Mouse (Mus musculus) adrenal gland, adult (tissue): ENCODE measurements around the gene Arhgap27.
A peak's percentile ranks its signal among the peaks of the same experiment; 100 is the strongest.

ENCODE experiments used
- DNase-seq, 2 experiments: peaks; one replicate each; pipeline ENCODE4 v3.0.0; 2022 to 2023; ENCODE audit warnings: low spot score in 1 of 2; ENCODE audit not compliant: inconsistent age in 2 of 2

Arhgap27 gene

DNA sequence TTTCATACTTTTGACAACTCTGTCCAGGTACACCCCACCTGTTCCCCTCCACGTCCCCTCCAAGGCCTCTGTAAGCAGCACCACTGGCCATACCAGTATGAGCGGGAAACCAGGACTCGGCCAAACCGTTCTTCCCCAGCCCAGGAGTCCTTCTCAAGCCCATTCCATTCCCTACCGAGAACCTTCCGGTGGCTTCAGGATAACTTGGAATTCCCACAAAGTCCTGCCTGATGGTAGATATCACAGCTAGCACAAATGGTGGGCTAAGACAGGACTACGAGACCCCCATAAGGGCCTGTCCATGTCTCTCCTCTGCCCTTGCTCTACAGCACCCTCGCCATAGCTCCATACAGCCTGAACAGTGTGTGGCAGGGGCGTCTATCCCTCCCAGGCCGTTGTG lies 5.8 kb downstream of the Arhgap27 start:
- no peak for DNase-seq

DNA sequence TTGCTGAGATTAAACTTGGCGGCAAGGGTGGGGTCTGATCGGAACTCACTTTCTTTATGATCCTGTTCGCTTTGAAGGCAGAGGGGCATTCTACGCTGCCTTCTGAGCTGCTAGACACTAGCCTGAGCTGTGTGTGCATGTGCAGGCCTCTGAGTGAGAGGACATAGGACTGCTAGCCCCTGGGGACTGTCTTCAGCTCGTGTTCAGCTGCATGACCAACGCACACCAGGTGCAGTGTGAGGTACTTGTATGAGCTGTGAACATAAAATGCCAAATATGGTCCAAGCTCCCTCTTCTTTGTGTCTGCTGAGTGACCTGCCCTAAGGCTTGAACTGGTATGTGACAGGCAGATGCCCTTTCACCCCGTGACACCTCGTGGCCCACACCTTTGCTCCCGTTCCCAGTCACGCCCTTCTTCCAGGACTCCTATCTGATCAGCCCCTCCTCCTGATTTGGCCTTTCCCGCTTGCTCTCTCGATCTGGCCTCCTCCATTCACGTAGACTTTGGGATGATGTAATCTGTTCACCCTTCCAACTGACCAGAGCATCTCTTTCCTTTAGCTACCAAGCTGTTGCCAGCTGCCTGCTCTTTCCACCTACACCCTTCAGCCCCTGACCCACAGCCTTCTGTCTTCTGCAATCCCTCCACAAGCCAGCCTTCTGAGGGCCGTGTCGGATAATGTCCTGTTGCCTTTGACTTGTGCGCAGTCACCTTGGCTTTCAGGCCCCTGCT lies 6.4 kb downstream of the Arhgap27 start:
- no peak for DNase-seq

DNA sequence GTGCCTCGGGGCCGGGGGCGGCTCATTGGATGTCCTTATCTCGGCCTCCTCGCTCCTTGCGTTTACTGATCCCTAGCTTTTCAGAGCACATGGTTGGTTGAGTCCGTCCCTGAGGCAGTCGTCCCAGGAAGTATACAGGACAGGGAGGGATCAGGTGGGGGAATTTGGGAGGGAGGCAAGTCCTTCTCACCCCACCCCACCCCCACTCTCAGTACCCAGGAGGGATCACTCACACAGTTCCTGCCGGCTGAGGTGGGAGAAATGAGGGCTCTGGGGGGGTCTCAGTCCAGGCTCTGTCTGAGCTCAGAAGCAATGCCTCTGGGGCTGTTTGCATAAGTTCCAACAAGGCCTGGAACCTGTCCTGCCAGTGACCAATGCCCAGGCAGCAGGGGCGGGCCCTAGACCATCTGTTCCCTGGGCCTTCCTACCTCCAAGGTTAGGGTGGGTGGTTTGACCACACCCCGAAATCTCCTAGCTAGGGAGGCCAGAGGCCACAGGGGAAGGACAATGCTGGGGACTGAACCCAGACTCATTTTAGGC lies 7.4 kb downstream of the Arhgap27 start:
- no peak for DNase-seq

DNA sequence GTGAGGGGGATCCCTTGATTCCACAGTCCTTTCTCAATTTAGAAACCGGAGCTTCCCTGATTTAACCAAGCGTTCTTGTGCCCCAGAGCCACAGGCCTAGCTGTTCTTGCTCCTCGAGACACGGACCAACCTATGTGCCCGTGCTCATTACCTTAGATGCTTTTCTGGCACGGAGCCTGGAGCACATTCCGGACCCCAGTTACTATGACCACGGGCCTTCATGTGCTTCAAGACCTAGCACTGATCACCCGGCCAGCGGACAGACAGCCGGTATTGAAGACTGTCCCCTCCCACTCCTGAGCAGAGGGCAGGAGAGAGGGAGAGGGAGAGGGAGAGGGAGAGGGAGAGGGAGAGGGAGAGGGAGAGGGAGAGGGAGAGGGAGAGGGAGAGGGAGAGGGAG lies 8.2 kb downstream of the Arhgap27 start:
- no peak for DNase-seq

DNA sequence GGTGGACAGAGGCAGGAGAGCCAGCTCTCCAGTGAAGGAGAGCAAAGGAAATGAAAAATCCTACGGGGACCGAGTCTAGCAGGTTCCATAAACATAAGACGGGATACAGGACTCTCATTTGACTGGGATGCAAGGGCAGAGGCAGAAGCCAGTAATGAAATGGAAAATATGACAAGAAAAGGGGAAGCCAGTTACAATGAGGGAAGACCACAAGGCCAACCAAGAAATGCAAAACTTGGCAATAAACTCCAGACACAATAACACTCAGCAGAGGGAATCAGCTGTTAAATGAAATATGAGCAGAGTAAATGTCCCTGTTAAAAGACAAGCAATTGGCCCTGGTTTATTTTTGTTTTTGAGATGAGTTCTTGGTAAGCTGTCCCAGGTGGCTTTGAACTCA lies 9.5 kb downstream of the Arhgap27 start:
- no peak for DNase-seq

DNA sequence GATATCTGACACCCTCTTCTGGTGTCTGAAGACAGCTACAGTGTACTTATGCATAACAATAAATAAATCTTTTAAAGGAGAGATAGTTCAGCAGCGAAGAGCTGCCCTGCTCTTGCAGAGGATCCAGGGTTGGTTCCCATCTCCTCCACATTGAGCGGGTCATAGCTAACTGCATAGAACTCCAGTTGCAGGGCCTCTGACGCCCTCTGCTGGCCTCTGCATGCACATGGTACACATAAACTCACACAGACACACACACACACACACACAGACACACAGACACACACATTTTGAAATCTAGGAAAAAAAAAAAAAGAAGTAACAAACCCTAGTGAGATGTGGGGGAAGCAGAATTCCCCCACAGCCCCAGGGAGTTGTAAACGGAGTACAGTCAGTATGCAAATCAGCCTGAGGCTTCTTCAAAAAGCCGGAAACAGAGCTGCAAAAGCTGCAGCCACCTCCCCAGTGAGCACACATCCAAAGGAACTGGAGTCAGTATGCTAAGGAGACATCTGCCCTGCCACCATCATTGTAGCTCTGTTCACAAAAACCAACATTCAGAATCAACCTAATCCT lies 11.2 kb downstream of the Arhgap27 start:
- no peak for DNase-seq

DNA sequence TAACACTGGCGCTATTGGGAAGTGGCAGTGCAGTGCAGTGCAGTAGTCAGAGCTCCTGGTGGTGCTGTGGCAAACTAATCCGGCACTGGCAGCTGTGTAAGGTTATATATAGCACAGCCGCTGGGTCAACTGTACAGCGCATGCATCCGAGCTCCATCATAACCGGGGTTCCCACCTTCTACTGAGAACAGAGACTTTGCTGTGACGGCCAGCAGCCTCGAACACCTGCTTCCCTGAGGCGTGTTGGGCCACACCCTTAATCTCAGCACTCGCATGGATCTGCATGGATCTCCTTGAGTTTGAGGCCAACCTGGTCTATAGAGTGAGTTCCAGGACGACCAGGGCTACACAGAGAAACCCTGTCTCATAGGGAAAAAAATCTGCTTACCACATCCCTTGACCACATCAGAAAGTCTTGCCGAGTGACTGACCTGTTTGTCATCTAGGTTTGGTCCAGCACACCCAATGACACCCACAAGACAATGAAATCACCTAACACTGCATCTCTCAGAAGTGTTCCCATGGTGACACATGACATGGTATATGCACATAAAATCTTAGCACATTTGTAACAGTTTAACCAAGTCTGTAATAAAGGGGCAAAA lies 12.7 kb downstream of the Arhgap27 start:
- no peak for DNase-seq

DNA sequence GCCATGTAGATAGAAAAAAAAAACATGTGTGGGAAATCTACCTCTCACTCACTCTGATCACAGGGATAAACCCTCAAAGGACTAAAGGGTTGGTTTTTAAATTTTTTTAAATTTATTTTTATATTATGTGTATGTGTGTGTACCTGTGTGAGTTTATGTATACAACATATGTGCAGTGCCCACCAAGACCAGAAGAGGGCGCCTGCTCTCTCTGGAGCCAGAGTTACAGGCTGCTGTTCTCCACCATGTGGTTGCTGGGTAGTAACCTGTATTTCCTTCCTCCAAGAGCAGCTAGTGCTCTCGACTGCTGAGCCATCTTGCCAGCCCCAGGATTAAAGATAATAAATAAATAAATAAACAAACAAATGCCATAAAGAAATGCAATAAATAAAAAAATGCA lies 13.8 kb downstream of the Arhgap27 start:
- DNase-seq: no peak

DNA sequence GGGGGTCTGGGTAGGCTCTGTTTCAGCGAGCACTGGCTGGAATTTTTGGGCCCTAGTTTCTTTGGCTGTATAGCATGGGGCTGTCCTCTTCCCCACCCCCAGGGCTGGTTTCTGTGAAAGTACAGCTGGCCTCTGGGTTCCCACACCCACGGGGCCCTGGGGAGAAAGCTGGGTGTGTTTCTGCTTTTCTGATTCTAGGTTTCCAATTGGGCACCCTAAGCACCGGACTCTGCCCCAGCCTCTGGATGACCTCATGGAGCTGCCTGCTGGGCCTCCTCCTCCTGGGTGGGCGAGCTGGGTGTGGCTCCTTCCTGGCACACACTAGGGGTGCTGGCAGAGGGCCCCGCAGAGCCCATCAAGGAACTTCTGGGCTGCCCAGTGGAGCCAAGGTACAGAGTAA lies 16.8 kb downstream of the Arhgap27 start:
- peak; percentile 45 to 60 for DNase-seq

DNA sequence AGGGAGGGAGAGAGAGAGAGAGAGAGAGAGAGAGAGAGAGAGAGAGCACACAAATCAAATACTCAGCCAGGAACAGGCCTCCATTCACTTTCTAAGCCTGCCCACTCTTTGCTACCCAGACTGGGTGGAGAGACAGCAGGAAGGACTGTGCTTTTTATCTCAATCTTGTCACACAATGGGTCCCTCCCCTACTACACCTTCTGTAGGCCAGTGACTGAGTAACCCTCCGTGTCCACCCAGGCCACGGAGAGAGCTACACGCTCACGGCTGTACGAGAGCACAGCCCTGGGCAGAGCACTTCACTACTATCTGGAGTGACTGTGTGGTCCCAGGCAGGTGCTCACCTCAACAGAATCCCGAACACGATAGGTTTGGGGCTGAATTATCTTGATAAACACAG lies 17.3 kb downstream of the Arhgap27 start:
- DNase-seq: no peak

DNA sequence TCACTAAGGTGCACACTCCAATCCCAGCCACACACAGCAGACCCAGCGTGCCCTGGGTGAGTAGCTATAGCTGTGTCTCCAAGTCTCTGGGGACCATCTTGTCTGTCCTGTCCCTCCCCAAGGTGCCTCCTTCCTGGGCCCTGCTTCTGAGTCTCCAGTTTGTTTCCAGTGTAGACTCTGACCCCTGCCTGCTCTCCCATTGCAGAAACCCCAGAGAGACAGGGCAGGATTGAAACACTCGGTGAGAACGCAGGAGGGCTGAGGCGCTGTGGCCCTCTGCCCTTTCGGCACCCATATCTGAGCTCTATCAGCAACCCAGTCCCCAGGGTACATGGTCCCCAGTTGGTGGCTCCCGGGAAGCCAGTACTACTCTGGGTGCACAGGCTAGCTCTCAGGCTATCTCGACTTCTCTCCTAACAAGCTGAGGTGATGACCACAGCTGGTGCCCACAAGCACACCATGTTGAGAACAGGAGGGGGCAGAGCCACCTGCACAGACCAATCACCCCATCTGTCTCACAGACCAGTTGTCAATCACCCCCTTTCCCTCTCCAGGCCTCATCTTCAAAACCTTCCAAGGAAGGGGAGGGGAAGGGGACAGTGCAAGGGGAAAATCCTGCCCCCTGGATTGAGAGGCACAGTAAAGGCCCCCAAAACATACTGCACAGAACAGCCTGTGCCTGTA lies 17.9 kb downstream of the Arhgap27 start:
- no peak for DNase-seq

DNA sequence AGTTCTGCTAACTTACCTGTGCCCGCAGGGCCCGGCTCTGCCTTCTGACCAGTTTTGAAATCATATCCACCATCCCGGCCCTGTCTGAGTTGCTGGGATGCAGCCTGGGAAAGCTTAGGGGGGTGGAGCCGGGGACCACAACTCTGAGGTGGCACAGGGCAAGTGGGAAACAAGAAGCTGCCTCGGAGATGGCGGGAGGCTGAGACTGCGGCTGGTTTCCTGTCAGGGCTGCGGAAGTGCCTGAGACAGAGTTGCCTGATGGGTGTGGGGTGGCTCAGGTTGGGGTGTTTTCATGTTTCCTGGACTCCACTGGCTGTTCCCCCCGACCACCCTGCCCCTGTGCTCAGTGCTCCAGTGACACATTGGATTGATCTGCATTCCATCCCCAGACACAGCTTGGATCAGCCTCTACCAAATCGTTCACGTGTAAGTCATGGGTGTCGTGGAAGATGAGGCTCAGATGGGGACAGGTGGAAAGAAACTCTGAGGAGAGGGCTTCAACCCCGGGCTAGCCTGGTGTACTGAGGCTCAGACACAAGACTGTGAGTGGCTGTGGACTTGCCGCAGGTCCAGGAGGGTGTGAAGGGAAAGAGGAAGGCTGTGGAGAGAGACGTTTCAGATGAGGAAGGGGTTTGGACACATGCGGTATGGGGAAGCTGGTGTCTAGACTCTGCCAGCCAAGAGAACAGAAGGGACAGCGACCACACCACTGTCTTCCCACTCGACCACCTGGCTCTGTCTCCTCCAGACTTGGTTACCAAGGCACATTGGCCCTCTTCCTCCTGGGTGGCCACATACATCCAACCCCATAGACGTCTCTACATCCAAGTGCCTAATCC lies 18.8 kb downstream of the Arhgap27 start:
- DNase-seq: no peak

DNA sequence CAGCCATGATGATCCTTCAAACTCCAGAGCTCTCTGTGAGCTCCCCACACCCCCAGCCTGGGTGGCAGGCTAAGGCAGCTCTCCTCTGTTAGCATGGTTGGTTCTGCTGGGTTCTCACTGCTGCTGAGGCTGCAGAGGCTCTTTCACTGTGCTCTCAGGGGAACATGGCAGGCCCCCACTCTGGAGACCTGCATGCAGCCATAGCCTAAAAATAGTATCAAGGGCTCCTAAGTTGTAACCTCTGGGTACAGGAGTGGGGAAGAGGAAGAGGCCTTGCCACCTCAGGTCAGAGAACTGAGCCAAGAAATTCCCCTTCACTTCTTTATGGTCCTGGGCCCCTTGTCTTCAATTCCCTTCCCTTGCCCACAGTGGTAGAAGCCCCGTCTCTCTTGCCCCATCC lies 19.6 kb downstream of the Arhgap27 start:
- DNase-seq: no peak

DNA sequence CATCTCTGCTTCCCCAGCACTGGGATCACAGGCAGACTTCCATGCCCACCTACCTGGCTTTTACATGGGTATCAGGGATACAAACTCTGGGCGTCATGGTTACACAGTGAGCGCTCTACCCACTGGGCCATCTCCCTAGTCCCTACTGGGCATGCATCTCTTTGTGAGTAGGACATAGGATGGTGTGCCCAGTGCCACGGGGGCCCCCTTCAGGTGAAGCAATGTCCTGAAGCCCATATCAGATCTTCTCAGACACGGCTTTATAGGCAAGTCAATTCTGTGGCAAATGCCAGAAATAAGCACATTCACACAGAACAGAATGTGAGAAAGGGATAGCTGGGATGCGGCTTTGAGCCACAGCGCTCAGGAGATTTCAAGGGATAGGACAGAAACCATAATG lies 20.4 kb downstream of the Arhgap27 start:
- no peak for DNase-seq

DNA sequence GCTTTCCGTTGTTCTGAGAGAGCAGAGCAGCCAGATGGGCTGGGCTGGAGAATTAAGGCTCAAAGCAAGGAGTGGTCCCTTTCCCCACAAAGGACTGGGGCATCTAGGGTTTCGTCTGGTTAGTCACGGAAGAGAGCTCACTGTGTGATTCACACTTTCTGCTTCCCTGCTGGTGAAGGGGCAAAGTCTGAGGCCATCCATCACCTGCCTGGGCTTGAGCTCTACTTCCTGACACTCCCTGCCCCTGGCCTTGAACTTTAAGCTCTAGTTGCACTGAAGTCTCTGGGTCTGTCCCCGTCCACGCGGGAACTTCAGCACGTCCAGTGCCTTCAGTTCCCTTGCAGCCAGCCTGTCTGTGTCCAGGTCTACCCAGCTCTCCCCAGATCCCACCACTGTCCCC lies 22.8 kb downstream of the Arhgap27 start:
- peak; percentile 81 for DNase-seq

DNA sequence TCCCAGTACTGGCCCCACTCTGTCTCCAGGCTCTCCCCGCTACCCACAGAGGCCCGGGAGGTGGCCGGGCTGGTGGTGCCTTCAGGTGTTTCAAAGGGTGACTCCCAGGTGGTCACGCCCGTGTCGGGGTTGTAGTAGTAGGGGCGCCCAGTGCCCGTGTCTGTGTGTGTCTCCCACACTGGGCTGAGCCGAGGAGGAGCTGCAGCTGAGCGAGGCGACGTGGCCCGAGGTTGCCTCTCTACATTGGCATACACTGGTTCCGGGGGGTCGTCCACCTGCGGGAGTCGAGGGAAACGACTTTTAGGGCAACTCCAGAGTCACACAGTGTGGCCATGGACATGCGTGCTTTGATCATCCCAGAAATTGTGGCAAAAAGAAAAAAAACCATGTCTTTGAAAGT lies 23.4 kb downstream of the Arhgap27 start:
- DNase-seq: peak; percentile 36 to 41

DNA sequence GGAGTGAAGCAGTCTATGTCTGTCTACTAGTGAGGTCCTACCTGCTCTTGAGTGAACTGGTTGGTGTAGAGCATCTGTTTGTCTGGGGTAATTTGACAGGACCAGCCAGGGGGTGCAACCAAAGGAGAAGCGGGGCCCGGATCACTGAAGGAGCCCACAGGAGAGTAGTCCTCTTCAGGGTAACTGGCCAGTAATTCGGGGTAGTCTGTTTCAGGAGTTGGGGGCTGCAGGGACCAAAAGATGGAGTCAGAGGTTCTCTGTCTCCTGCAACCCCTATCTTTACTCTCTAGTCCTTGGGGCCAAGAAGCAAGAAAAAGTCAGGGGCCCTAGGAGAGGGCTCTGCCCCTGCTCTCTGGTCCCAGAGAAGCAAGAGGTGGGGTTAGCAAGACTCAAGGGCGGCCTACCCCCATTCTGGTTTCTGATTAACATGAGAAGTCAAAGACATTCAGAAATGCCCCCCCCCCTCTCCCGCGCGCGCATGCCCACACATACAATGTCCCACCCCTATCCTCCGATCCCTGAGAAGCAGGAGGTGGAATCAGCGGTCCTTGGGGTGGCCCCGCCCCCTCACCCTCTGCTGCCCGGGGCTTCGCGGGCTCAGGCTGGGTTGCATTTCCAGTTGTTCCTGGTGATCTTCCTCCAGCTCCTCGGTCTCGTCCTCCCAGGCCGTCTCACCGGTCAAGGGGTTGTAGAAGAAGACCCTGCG lies 23.9 kb downstream of the Arhgap27 start:
- peak; percentile 61 to 65 for DNase-seq

DNA sequence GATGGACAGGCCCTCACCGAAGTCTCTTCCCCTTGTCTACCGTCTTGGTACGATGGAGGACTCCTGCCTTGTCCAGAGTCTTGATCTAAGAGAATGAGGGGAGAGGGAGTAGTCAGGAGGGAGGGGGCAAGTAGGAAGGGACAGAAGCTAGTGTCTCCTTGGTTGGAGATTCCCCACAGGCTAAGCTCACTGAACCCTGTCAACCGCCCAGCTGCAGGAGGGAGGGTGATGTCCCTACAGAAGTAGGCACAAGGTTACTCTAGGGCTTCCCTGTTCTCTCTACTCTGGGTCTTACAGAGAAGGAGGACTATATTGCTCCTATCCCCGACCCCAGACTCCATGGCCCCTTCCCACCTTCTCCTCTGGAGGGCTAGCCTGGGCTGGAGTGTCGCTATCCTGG lies 24.8 kb downstream of the Arhgap27 start:
- DNase-seq: no peak

DNA sequence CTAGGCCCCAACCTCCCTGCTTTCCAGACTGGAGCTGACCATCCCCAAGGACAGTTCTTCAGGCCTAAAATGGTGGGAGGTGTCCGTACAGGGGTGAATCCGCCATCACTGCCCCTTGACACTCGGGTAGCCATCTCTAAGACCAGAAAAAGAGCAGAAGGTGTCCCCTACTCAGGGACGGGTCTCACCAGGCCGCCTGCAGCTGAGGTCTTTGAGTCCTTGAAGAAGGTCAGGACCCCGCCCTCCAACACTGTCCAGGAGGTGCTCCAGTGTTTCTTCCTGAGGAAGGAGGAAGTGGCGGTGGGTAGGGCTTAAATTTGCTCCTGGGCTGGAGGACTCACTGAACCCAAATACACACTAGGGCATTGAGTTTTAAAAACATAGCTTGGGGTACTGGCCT lies 25.4 kb downstream of the Arhgap27 start:
- DNase-seq: no peak

DNA sequence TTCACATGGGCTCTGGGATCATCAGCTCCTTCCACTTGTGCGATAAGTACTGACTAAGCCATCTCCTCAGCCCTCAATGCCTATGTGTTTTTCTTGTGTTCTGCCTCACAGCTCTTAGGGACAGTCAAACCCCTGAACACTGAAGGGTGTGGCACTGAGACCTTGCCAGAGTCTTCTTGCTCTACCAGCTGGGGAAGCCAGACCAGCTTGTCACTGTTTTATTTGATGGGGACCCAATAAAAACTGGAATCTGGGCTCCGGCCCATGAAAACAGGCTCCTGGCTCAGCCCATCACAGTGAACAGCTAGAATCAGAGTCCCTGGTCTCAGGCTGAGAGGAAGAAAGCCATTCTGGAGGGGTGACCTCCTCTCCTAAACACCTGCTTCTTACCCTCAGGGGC lies 26.3 kb downstream of the Arhgap27 start:
- no peak for DNase-seq
